Mouse (Mus musculus) c-Kit-positive CD71-positive TER-119-negative erythroid progenitor cells, embryonic 14.5 days (primary cell): ENCODE results near the gene Npy5r.

Experiments
- DNase-seq: peaks from one replicate; pipeline ENCODE4 v3.0.0-alpha.2; 2013; ENCODE audit warnings: low read depth

Npy5r gene

GRCm38 (mm10) chr8:66687511-66688329 is at the start of gene Npy5r:
Npy5r (minus strand) TSS chr8:66688128.
- DNase-seq, result no peak

- no peak for DNase-seq
Observed at GRCm38 (mm10) chr8:66731957-66732356, 44.0 kb upstream of the Npy5r start.

GRCm38 (mm10) chr8:66729446-66729845 is 41.5 kb upstream of the Npy5r start:
- no peak for DNase-seq

GRCm38 (mm10) chr8:66722835-66723234 is 34.9 kb upstream of the Npy5r start:
- DNase-seq, result no peak

DNA sequence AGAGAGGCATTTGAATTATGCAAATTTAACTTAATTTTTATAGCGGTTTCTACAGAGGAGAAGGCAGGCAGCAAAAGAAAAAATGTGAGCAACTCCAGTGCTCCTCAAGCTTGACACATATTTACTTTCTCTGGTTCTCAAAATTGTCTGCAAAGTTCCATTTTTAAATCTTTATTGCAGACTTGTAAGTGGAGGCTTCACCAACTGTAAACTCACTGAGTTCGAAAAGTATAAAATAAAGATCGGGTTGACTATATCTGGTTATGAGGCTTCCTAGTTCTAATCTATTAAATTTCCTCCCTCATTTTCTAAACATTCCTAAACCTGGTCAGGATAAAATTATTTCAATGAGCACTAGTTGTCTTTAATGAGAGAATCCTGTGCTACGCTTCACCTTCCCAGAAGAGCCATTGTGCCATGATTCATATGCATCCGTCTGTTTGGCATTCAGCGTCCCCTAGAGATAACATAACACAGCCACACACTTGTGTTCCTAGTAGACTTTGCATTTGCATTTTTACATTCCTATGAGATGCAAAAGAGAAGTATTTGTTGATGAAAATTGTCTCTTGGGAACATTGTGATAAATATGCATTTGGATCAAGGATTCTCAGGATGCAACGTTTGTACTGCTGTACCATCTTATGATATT is 26.5 kb upstream of the Npy5r start:
- no peak for DNase-seq

DNA sequence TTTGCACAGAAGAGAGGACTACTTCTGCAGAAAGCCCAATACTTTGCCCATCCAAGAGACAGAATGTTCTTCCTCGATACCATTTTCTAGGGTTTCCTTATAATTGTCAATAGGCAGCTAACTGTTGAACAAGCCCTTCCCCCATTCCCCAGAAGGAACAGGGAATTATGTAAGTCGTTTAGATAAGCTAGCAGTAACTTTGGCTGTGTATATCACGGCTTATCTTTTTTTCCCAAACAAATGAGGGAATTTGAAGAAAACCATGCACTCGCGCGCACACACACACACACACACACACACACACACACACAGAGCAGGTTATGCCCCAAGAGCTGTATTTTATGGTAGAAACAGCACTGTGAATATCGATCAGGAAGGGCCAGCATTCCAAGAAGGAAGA is 10.9 kb upstream of the Npy5r start:
- DNase-seq, result no peak

- no peak for DNase-seq
Observed at GRCm38 (mm10) chr8:66698011-66698410, 10.1 kb upstream of the Npy5r start.

DNA sequence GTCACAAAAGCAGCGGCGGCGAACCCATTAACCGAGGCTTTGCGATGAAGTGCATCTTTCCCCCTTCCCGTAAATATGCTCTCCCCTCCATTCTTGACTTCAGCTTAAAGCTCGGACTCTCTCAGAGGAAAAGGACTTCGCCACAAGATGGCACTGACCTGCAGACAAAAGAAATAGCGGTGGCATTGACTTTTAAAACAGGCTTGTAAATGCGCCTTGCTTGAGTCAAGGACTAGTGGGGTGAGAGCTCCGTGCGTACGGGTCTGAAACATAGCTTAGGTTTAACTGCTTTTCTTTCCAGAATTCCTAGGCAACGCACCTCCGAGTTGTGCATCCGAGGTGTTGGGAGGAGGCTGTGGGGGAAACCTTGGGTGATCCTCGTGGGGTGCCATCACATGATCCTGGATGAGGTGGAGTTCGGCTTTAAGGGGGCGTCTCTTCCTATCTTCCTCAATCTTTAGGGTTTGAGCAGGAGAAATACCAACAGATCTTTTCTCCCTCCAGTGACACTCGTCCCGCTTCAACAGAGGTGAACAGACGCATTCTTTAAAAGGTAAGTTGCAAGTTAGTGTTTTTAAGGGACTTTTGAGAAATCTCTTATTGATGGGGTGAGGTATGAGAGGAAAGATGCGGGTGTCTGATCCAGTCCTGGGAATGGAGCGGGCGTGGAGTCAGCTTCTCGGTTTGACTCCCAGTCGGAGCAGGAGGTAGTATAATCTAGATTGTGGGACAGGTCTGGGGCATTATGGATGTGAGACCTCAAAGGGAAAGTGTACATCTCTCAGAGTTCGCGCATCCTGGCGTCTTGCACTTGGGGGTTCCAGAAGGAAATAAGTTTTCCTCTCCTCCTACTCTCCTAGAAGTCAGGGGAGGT is 9.3 kb upstream of the Npy5r start, which contains the start of gene Npy1r:
Npy1r (plus strand) TSS at position 223 of the 874 bp plus-strand sequence.
- DNase-seq, result no peak

- DNase-seq, result no peak
Observed at GRCm38 (mm10) chr8:66690402-66690801, 2.5 kb upstream of the Npy5r start.

- DNase-seq, result no peak
Observed at GRCm38 (mm10) chr8:66688799-66689198, 871 bp upstream of the Npy5r start.

DNA sequence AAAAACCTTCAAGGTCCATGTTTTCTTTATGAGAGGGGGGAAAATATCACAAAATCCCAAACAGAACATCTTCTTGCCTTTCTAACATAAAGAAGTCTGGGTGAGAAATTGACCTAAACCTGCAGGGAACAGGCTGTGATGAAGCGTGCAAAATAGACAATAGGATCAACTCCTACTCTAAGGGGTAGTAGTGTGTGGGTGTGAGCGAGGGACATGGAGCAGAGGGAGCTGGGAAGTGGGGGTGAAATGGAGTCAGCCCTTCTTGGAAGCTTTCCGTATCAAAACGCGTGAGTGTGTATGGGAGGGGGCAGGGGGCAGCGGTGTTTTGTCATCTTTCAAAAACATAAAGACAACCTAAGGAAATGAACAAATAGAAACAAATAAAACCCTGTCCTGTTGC is 467 bp upstream of the Npy5r start:
- DNase-seq, result no peak

- no peak for DNase-seq
Observed at GRCm38 (mm10) chr8:66681261-66681660, 6.7 kb downstream of the Npy5r start.

DNA sequence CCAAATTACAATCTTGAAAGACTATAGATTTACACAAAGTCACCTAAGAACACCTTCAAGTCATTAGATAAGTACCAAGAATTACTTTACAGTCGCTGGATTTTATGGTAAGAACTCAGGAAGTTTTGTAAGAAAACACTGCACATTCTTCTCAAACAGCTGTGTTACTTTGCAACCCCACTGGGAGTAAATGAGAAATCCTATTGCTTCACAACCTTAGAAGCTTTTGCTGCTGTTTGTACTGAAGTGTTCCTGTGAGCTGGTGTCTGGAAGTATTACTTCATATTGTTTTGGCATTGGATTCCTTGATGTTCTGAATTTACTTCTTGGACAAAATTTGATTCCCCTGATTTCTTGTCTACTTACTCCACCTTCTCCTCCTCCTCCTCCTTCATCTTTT is 57.2 kb downstream of the Npy5r start:
- no peak for DNase-seq
